Mouse (Mus musculus): ENCODE measurements around the gene Nck2.

- TF ChIP-seq CTCF (IDR thresholded peaks at IDR 0.05; ENCODE audit: low read depth) (no peak), EP300 (IDR thresholded peaks at IDR 0.05; ENCODE audit: low read depth) (no peak)
Observed at GRCm38 (mm10) chr1:43446731-43447601, 2.6 kb downstream of the Nck2 start.

Measured in liver, postnatal 0 days (tissue).